Mouse (Mus musculus) natural killer cell, adult 2 months (primary cell): ENCODE data around the gene Crocc.
A peak's percentile ranks its signal among the peaks of the same experiment; 100 is the strongest.

Experiments used
- DNase-seq, 2 experiments: peaks; one replicate each; pipeline ENCODE4 v3.0.0; 2022; ENCODE audit warnings: low spot score in 2 of 2

The Crocc gene

DNA sequence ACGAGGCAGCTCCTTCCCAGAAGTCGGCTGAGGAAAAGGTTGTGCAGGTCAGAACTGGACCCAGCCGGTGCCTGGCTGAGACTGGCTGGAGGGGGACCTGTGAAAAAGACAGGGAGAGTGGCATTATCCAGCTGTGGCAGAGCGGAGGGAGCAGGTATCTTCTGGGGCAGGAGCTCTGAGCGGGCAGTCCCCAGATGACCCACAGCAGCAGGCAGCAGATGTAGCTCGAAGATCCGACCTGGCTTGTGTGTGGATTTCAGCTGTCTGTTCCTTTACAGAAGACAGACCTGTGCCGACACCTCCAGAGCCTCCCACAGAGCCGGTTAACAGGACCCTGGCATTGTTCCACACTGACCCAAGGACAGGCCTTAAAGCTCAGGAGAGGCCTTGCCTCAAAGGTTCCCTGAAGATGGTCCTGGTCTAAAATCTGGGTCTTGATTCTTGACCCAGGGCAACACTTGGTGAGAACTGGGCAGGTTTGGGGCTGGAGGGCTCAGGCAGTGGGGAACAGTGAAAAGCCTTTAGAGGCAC is 7.2 kb upstream of the Crocc start:
- no peak for DNase-seq

DNA sequence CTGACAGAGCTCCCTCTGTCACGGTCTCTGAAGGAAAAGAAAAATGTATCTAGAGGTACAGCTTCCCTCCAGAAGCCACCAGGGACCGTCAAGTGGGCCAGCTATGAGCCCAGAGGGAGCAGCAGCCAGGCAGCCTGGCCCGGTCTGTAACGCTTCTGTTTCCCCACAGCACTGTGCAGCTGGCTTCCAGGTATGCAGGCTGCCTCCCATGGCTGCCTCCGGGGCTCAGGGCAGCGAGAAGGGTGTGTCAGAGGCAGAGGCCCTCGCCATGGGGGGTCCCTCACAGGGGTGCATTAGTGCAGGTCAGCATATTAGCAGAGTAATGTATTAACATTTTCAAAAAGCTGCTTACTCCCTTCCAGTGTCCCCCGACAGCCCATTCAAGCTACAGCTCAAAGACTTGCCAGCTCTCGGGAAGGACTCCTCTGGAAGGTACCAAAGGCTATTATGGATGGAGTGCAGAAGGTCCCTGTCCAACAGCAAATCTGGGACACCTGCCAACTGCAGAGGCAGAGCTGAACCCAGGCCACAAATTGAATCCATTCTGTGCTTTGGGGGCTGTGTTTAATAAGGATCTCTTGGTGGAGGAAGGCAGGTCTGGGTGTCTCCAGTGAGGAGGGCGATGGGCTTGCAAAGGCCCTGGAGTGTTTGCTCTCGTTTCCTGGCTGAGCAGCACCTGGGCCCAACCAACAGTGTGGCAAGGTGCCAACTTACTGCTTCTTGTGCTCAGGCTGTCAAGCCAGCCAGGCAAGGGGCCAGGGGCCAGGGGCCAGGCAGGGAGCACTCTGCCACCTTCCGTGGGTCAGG is 6.6 kb upstream of the Crocc start:
- no peak for DNase-seq

DNA sequence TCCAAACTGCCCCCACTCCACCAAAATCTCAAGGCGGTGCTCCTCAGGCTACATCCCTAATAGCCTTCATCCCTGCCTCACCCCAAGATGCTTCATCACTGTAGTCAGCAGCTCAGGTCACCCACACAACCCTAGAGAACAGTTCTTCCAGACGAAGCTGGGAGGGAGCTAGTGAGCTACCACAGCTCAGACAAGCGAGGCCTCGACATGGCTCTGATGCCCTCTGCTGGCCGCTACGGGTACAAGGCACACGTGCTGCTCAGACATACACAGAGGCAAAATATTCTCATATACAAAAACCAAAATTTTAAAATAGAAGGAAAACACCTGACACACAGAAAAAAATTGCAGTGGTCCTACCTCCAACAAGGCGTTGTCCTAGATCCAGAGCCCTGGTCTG is 4.8 kb upstream of the Crocc start:
- DNase-seq: peak; percentile 74 to 85

DNA sequence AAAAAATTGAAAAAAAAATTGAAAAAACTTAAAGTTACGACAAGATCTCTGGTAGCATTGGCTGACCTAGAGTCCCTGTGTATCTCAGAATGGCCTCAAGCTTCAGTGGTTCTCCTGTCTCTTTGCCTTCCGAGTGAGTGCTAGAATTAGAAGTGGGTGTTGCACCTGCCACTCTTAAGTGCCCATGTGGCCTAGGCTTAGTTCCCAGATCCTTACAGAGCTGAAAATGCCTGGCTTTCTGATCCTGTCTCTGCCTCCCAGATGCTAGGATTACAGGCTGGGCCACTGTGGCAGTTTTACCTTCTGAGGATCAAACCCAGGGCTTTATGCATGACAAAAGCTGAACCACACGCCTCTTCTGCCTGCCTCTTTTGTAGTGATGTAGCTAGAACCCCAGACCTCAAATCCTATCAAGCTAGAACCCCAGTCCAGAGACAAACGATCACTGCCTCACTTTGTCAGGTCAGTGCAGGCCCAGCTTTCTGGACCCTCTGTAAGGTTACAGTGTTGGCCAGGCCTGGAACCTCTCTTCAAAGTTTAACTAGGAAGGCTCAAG is 3.8 kb upstream of the Crocc start:
- no peak for DNase-seq

DNA sequence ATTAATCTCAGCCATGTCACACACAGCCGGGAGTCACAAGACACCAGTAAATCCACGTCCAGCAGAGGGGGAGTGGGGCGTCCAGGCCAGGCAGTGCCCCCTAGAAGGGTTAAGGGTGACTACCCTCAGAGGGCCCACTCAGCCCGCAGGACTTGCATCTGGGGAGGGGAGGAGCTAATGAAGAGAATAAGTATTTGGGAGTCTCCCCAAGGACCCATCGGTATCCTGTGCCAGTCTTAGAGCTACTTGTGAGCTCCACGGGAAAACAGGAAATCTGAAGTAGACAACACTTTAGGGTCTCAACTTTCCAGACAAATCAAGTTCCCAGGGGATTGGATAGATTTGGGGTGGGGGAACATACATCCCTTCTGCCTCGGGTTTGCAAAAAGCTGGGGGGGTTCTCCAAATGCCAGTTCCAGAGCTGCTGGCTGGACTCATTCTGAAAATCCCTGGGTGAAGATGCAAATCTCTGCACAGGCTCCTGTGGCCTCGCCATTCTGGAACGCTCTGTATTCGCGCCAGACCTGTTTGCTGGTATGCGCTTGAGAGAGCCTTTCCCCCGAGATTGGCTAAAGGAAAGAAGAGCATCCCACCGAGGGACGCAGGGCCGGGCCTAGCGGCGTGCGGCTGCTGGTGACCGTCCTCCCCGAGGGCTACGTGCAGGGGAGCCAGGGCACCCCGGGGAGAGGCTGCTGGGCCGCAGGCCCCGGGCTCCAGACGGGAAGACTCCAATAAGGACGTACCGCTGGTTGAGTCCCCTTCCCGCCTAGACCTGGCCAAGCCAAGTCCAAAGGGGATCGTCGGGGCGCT is 529 bp downstream of the Crocc start:
- no peak for DNase-seq

DNA sequence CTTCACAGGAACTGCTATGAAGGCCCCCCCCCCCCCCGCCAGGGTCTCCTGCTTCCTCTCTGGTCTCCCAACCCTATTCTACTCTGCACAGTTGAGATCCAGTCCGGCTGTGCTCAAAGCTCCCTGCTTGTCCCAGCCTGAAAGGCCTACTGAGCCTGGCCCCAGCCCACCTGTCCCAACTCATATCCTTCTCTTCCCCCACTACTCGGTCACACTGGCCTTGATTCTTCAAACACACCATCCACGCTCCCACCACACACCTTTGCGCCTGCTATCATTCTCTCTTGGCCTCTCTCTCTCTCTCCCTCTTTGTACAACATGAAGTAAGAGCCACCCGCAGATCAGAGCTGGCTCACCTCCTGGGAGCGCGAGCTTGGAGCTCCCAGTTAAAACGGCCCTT is 1.5 kb downstream of the Crocc start:
- DNase-seq: no peak

DNA sequence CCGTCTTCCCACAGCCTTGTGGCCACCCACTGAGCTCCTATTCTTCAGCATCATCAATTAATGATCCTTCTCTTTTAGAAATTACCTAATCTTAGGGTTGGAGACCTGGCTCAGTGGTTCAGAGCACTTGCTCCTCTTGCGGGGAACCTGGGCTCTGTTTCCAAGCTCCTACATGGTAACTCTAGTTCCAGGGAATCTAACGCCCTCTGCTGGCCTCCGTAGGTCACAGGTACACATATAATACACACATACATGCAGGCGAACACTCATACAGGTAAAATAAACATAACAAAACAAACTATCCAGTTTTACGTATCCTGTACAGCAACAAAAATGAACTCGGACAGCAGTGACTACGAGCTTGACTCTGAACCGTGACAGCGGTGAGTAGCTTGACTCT is 3.4 kb downstream of the Crocc start:
- DNase-seq: no peak

DNA sequence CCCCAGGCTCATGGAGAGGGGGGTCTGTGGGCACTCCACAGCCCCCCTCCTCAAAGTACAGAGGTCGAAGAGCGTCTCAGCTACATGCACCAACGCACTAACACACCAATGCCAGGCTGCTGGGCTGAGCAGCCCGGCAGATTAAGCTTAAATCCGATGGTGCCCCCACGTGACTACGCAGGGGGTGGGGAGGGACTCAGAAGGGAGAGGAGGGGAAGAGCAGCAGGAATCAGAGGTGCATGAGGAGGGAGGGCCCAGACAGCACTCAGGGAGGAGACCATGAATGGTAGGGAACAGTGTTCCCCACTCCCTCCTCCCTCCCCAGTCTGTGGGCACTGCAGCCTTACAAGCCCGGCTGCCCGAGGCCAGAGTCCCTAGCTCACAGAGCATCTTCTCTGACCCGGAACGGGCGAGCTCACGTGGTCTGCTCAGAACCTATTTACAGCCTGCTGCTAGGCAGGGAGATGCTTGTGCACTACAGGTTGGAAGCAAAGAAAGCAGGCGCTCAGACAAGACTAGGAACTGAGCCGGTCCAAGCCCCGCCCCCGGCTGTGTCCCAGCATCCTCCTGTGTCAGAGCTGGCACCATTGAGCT is 6.7 kb downstream of the Crocc start:
- no peak for DNase-seq

DNA sequence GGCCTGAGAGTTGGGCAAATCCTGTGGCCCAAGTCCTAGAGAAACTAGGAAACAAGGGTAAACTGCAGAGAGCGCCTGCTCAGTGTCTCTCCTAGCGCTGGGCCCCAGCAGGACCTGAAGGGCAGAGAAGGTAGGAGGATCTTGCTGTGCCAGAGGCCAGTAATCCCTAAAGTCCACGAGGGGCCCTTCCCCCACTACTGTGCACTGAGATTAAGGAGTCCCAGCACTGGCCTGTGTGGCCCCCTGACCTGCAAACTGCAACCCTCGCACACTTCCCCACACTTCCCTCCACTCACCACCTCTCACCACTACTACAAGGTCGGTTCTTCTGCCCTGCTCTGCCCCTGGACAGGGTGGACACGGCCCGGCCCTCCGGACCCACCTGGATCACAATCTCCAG is 7.2 kb downstream of the Crocc start:
- DNase-seq: no peak

DNA sequence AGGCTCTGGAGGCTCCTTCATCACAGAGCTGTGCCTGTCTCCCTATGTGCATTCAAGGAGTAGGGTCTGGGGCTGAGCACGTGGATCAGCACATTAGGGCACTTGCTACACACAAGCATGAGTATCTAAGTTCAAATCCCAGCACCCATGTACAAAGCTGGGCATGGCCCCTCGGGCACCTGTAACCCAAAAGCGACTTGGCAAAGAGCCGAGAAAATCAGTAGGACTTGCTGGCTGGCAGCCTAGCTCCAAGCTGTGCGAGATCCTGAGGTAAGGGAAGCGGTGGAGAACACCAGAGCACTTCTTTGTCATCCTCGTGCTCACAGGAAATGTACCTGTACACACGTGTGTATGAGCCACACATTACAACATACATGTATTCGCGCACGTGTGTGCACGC is 7.9 kb downstream of the Crocc start:
- no peak for DNase-seq

DNA sequence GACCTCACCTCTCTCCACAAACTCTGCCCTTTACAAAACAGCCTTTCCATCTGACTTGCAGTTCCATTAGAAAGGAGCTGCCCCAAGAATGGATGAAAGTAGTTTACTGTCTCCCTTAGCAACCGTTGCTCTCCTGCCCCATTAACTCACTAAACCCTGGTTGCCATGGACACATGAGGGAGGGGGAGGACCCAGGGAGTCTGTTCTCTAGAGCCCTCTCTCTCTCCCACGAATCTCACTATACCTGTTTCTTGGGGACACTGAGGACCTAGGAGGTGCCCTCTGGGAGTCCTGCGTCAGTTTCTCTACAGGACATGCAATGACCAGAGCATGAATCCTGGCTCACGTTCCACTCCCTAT is 10.9 kb downstream of the Crocc start:
- DNase-seq: no peak

DNA sequence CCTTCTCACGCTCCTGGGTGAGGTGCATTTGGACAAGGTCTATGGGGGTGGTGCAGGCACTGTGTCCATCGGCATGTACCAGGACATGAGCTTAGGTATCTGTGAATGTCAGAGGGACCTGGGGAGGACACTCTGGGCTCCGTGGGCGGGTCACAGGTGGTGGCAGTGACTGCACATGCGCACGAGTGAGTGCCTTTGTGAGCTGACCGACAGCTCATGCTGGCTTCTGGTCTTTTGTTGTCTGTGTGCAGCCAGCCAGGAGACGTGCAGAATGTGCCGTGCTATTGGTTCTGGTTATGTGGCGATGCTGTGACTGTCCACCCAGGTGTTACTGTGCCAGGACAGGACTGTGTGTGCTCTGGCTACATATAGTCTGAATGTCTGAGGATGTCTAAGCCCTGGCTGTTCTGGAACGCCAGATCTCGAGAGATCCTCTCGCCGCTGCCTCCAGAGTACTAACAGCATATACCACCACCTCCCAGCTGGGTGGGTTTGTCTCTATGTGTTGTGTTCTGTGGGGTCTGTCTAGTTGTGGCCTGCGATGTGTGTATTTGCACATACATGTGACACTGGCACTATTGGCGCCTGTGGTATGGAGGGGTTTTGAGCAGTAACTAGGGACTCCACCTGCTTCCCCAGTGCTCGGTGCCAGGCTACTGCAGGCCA is 11.4 kb downstream of the Crocc start:
- DNase-seq: no peak

DNA sequence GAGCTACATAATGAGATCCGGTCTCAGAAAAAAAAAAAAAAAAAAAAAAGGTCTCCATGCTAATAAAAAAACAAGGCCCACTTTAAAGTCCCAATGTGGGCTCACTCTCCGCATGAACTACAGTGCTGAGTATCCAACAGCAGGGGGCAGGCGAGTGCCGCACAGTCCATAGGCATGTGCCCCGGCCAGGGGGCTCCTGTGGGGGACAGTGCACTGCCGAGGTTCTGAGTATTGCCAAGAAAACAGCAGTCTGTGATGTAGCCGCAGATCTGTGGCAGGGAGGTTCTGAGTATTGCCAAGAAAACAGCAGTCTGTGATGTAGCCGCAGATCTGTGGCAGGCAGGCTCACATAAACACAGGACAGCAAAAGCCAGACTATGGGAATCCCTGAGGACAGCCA is 15.5 kb downstream of the Crocc start:
- DNase-seq: peak; percentile 31 to 55

DNA sequence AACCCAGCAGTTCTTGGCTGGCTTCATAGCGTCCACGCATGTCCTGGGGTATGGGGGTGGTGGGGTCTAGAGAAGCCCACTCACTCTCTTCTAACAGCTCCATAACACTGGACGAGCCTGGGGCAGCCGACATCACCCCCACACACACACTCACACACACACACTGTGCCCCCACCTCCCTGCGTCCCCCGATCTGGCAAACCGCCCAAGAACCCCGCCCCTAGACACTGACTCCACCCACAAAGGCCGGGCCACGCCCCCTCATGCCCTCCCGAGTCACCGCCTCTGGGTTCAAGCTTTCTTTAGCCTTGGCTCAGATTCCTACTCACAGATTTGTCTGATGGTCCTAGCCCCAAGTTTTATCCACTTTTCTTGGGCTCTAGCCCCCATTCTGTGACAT is 19.2 kb downstream of the Crocc start:
- DNase-seq: no peak

DNA sequence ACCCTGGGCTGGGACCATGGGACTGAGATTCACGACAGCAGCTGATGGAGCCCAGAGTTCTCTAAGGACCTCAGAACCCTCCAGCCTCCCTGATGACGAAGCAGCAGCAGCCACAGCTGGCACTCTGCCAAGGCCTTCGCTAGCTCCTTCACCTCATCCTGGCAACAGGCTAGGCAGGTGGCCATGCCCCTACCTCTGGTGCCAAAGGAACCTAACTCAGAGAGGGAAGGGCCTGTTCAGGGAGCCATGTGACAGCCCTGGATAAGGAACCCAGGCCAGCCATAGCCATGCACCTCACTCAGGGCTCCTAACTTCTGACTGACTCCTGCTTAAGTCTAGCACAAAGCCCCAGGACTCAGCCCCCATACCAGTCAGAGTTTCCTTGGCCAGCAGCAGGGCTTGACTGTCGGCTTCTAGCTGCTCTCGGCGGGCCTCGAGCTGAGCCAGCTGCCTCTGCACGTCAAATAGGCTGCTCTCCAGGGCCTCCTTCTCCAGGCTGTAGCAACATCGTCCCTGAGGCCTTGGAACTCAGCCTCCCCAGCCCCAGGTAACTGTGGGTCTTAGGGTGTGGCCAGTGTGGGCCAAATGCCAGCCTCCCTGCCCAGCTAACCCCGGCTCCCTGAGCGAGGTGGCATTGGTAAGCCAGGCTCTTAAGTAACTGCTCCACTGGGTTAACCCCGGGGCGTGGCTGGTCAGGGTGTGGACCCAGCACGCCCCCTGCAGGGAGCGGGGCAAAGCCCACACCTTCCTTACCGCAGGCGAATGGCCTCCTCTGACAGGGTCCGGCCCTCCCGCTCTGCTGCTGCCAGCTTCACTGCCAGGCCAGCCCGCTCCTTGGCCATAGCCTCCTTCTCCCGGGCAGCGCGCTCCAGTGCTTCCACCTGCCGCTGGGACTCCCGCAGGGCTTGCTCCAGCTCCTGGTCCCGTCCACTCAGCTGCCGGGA is 26.5 kb downstream of the Crocc start:
- DNase-seq: no peak

DNA sequence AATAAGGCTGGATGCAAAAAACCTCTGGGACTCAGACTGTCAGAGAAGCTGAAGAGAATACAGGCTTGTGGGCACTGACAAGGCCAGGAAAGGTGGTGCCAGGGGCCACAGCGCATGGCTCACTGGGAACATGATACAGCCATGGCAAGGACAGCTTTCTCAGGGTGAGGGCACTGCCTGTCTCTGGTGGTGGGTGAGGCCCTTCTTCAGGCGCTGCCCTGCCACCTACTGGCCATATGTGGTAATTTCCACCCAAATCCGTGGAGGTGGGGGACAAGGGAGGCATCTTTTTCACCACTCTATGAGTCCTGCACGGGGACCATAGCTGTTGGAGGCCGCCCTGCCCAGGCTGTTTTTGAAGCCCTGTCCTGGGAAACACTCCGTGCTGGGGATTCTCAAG is 28.6 kb downstream of the Crocc start:
- DNase-seq: peak; percentile 69 to 80

DNA sequence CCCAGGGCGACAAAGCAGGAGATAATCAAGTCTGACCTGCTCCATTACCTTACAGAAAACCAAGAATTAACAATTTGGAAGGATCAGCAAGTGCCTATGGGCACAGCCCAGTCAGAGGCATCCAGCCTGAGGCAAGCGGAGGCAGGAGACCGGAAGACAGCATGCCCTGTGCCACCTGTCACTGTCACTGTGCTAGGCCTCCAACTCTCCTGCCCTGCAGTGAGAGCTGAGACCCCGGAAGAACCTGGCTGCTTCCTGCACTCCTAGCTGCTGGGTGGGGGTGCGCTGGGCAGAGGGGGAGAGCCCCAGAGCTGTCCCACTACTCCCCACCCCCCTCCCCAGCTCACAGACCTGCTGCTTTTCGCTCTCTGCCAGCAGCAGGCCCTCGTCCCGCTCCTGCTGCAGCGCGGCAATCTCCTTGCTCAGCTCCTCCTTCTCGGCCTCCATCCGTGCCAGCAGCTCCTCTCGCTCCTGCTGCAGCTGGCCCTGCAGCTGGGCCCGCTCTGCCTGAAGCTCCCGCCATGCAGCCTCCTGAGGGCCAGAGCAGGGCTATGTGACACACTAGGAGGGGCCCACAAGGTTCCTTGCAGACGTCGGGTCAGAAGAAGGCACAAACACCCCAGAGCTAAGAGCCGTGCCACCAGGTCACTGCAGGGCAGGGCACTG is 29.7 kb downstream of the Crocc start:
- DNase-seq: no peak

DNA sequence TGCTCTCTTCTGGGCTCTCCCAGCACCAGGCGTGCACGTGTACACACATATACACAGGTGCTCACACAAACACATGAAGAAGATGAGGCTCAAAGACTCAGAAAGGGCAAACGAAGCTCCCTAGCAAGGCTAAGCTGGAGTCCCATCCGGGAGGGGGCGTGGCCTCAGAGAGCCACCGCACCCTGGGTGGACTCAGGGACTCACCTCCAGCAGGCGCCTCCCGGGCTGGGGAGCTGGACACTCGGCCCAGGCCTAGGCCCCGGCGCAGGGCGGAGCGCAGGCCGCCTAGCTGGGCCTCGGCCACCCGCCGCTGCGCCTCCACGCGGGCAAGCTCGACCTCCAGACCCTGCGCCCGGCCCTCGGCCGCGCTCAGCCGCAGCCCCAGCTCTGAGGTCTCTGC is 35.4 kb downstream of the Crocc start:
- DNase-seq: no peak

DNA sequence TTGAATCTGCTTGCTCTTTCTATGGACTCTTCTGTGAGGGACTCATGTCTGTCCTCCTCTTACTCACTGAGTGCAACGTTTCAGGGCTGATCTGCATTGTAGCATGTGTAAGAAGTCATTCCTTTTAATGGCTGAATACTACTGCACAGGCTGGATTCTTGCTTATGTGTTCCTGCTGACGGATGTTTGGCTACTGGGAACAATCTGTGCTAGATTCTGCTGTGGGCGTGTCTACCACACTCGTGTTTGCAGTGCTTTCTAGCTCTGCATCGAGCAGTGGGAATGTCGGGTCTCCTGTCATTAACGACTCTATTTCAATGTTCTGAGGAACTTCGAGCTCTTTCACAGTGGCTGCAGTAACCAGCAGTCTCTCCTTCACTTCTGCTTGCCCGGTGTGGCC is 36.3 kb downstream of the Crocc start:
- no peak for DNase-seq

DNA sequence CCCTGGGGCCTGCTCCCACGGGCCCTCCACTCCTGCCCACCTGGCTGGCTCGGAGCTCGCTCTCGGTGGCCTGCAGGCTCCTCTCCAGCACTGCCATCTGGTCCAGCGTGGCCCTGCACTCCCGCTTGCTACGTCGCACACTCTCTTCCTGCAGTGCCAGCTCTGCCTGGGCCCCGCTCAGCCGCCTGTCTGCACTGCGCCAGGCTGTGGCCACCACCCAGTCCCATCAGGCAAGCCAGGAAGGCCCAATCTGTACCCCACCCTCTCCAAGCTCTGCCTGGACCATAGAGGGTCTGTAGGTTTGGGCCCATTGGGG is 38.8 kb downstream of the Crocc start:
- no peak for DNase-seq
